Mouse (Mus musculus) hindbrain, embryonic 10.5 days (tissue): ENCODE measurements around the gene Ntng1. TPM values are rescaled to one million over a fixed set of nuclear protein-coding genes. Genes with fewer than 3 reads are reported as not detected.

Source experiments
- DNase-seq: peaks from one replicate; pipeline ENCODE4 v3.0.0-alpha.2; 2017; ENCODE audit warnings: low spot score
- H3K27ac ChIP-seq: fragments of 300-500 bp; sonication (generic); 2 replicates; pipeline ENCODE4 v1.5.1; 2016; ENCODE audit warnings: mild to moderate bottlenecking, moderate library complexity
- H3K27me3 ChIP-seq: fragments of 300-500 bp; sonication (generic); 2 replicates; pipeline ENCODE4 v1.6.1; 2016; ENCODE audit warnings: mild to moderate bottlenecking; ENCODE audit not compliant: poor library complexity, insufficient read depth, severe bottlenecking
- H3K36me3 ChIP-seq: fragments of 300-500 bp; sonication (generic); 2 replicates; pipeline ENCODE4 v1.6.1; 2016; ENCODE audit warnings: mild to moderate bottlenecking, moderate library complexity
- H3K4me1 ChIP-seq: fragments of 300-500 bp; sonication (generic); replicated peaks from 2 replicates; pipeline ENCODE4 v1.6.1; 2016; ENCODE audit warnings: mild to moderate bottlenecking
- H3K4me3 ChIP-seq: fragments of 300-500 bp; sonication (generic); 2 replicates; pipeline ENCODE4 v1.5.1; 2016; ENCODE audit warnings: mild to moderate bottlenecking, moderate library complexity
- H3K9me3 ChIP-seq: fragments of 300-500 bp; sonication (generic); 2 replicates; pipeline ENCODE4 v1.6.1; 2016; ENCODE audit warnings: mild to moderate bottlenecking, moderate library complexity
- WGBS: fragments of 180-500 bp; shearing (Covaris S2); methylation state at CpG from one replicate; pipeline ENCODE4 v1.1.7; 2016; 5-methylcytosine and 5-hydroxymethylcytosine counted together
- polyA plus RNA-seq: library from polyadenylated mRNA; unstranded; fragments of >200 nt; fragmentation: Nextera tagmentation; extraction: Ambion mirVana; gene quantifications from 2 replicates; pipeline ENCODE4 v1.2.1, GENCODE M21; 2016

Ntng1 gene
- polyA plus RNA-seq, 1 experiment from 2014 or later: 5.3 TPM

DNA sequence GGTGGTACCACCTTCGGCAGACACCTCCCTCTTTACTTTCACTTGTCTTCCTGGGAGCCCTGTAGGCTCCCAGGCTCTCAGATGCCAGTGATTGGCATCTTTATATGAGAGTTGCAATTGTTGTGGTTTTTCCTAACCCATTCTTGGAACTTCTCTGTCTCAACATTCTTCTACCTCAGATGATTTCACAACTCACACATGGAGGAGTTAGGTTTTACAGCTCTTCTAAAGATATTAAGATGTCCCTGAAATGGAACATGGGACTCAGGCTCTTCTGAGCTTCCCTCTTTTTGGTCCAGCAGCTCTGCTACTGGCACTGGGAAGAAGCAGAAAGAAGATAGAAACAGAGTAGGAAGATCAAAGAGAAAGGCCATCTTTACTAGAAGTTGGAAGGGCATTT lies 200.9 kb downstream of the Ntng1 start:
- Histone ChIP-seq H3K9me3 (no peaks in the 10 kb centered on the region), H3K27ac (no peak overlapping the region), H3K4me3 (no peak overlapping the region), H3K4me1 (no peaks in the 10 kb centered on the region), H3K27me3 (no peaks in the 10 kb centered on the region), H3K36me3 (no peaks in the 10 kb centered on the region)
- no peak for DNase-seq
- 89% methylated on average over 1 of the region's 1 CpGs for WGBS

DNA sequence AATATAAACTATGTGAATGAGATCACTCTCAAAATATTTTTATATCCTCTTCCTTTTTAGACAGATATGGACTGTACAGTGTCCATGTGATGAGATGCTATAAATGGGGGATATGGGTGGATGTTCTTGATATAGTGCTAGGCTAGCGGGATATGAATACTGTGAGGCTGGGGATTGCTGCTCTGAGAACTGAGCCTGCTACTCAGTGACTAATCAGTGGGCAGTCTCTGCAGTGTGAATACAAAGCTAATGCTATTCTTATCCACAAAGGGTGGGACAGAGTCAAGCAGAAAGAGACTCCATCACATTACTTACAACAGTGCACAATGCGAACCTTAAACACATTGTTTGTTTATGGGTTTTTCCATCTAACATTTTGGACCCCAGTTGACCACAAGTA lies 206.2 kb downstream of the Ntng1 start:
- no peaks in the 10 kb centered on the region for H3K27me3 ChIP-seq
- H3K4me3 ChIP-seq: no peak overlapping the region
- no peaks in the 10 kb centered on the region for H3K4me1 ChIP-seq
- no peak for DNase-seq
- H3K9me3 ChIP-seq: no peaks in the 10 kb centered on the region
- no peaks in the 10 kb centered on the region for H3K36me3 ChIP-seq
- 95% methylated on average over 2 of the region's 2 CpGs for WGBS
- H3K27ac ChIP-seq: no peak overlapping the region

DNA sequence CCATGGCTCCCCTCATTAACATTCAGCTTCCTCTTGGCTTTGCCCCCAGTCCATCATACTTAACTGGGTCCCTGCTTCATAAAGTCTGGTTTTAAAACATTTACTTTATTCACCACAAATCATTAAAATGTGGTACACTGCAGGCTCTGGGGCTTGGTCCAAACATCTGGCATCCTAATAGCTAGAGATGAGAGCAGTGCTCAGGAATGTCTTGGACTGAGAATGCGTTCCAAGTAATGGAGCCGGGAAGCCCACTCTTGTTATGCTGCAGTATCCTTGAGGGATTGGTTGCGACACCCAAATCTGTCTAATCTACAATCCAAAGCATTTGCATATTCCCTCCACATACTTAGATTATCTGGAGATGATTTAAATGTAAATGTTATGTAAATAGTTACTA lies 207.5 kb downstream of the Ntng1 start:
- WGBS: 93% methylated on average over 3 of the region's 3 CpGs
- H3K4me3 ChIP-seq: no peak overlapping the region
- H3K36me3 ChIP-seq: no peaks in the 10 kb centered on the region
- no peaks in the 10 kb centered on the region for H3K9me3 ChIP-seq
- H3K27me3 ChIP-seq: no peaks in the 10 kb centered on the region
- no peak overlapping the region for H3K27ac ChIP-seq
- no peaks in the 10 kb centered on the region for H3K4me1 ChIP-seq
- DNase-seq: no peak

DNA sequence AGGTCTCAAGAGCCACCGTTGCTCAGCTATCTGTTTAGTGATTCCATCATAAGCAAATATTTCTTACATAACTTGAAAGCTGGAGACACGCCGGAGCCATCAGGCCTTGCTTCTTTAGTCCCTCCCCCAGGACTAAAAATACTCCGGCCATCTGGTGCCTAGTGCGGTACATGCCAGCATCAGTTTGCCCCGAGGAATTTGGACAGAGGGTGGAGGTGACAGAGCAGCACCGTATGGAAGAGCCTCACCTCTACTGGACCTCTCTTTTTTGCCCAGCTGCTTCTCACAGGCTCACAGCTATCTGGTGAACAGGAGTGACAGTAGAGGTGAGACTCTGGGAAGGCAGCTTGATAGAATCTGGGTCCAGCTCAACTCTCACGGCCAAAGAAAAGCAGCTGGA lies 211.6 kb downstream of the Ntng1 start:
- no peak overlapping the region for H3K27ac ChIP-seq
- DNase-seq: no peak
- H3K4me3 ChIP-seq: no peak overlapping the region
- no peaks in the 10 kb centered on the region for H3K27me3 ChIP-seq
- H3K9me3 ChIP-seq: no peaks in the 10 kb centered on the region
- no peaks in the 10 kb centered on the region for H3K36me3 ChIP-seq
- H3K4me1 ChIP-seq: no peaks in the 10 kb centered on the region
- WGBS: 78% methylated on average over 8 of the region's 8 CpGs

DNA sequence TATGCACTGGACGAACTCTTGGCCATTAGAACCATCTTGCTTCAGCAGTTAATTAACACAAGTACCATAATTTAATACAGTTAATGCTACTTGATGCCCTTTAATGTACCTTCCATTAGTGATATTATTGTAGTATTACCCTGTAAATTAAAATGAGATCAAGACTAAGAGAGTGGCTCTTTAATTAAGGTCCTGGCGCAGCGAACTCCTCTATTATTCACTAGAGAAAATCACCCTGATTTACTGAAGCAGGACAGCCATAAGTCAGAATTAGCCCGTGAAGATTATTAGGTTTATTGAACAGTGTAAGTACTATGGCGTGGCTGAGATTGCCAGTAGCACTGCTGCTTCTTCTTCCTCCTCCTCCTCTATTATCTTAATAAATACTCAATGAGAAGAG lies 212.8 kb downstream of the Ntng1 start:
- H3K27ac ChIP-seq: no peak overlapping the region
- 88% methylated on average over 5 of the region's 5 CpGs for WGBS

DNA sequence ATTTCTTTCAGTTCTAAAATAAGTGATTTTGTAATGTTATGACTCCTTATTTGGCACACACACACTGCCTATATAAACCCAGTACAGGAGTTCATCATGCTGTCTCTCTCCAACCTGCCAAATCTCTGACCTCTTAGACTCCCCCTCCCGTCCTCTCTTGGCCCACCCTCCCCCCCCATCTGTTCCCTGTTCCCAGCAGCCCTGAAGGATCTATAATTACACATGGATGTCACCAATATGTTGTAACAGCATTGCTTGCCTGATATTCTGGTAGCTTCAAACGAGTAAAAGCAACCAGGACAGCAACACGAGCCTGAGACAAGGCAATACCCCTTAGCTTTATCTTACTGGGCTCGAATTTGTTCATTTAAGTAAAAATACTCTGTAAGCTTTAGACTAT lies 220.0 kb downstream of the Ntng1 start:
- Histone ChIP-seq H3K4me3 (no peak overlapping the region), H3K4me1 (peaks cover 2% of the 10 kb centered on the region), H3K36me3 (no peaks in the 10 kb centered on the region), H3K27me3 (no peaks in the 10 kb centered on the region), H3K27ac (no peak overlapping the region), H3K9me3 (no peaks in the 10 kb centered on the region)
- WGBS: 76% methylated on average over 4 of the region's 4 CpGs
- DNase-seq: no peak

More for the DNA sequence above, 212.8 kb downstream of the Ntng1 start:
- H3K4me1 ChIP-seq: no peaks in the 10 kb centered on the region
- no peak overlapping the region for H3K4me3 ChIP-seq
- H3K9me3 ChIP-seq: no peaks in the 10 kb centered on the region
- H3K27me3 ChIP-seq: no peaks in the 10 kb centered on the region
- no peaks in the 10 kb centered on the region for H3K36me3 ChIP-seq
- no peak for DNase-seq

DNA sequence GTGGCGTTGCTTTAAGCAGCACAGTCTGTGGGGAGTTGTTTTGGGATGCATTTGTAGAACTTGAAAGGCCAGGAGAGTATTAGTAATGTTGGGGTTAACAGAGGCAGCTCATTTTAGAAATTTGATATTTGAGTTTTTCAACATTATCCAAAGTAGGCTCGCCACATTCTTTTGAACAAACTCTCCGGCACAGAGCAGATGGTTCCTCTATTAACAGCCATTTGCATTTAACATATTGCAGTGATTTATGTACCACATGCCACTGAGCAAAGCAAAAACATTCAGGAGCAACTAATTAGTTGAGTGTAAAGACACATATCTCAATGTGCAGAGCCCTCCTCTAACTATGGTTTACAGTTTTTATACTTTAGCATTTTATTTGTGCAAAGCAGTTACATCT lies 224.8 kb downstream of the Ntng1 start:
- Histone ChIP-seq H3K36me3 (no peaks in the 10 kb centered on the region), H3K4me1 (peaks cover 18% of the 10 kb centered on the region), H3K4me3 (no peak overlapping the region), H3K27ac (no peak overlapping the region), H3K27me3 (no peaks in the 10 kb centered on the region), H3K9me3 (no peaks in the 10 kb centered on the region)
- WGBS: 65% methylated on average over 3 of the region's 3 CpGs
- no peak for DNase-seq

DNA sequence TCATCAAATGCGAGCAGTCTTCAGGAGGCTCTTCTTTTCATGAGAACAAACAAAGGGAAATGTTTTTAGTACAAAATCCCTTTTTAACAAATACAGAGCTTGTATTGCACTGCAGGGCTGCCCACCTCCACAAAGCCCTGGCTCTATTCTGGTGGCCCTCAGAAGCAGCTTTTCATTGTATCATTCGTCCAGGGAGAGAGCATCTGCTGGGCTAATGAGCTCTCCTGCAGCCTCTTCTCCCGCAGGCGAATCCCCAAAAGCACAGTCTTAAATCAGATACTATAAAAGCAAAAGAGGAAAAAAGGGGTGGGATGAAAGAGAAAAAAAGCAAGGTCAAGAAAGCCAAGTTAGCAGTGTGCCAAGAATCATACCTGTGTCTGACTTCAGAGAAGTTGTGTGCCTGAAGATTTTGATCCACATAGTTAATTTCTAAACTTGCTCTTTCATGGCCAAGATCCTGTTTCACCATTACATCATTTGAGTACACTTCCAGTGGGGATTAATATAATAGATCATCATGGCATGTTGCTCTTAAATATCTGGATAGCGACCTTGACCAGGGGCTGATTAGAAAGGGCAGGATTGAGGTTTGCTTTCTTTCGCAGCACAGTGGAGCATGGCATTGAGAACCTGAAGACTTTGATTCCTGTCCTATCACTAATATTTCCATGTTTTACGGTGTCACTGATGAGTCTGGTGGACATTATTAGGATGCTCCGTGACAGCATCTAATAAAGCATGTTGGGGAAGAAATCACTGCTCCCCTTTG lies 225.7 kb downstream of the Ntng1 start:
- no peak for DNase-seq
- WGBS: 49% methylated on average over 8 of the region's 8 CpGs

DNA sequence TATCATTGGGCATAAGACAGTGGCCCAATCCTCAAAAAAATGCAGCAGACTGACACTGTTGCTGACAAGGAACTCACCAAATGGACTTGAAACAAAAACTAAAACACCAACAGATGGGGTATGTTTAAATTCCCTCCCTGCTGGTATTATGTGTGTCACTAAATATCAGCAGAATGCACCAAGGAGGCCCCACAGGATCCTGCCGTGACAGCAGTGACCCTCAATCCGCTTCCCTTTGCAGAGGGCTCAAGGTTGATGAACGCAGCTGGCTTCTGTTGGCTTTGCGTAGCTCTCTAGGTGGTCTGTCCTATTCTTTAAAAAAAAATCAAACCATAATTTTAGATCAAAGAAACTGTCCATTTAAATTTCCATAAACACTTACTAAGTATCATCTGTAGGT lies 226.7 kb downstream of the Ntng1 start:
- DNase-seq: no peak
- Histone ChIP-seq H3K36me3 (no peaks in the 10 kb centered on the region), H3K4me1 (peaks cover 18% of the 10 kb centered on the region), H3K4me3 (no peak overlapping the region), H3K9me3 (no peaks in the 10 kb centered on the region), H3K27me3 (no peaks in the 10 kb centered on the region), H3K27ac (no peak overlapping the region)
- WGBS: 26% methylated on average over 4 of the region's 4 CpGs

More for the DNA sequence above, 225.7 kb downstream of the Ntng1 start:
- Histone ChIP-seq H3K27ac (no peak overlapping the region), H3K9me3 (no peaks in the 10 kb centered on the region), H3K36me3 (no peaks in the 10 kb centered on the region), H3K4me3 (no peak overlapping the region), H3K27me3 (no peaks in the 10 kb centered on the region), H3K4me1 (peaks cover 18% of the 10 kb centered on the region)

DNA sequence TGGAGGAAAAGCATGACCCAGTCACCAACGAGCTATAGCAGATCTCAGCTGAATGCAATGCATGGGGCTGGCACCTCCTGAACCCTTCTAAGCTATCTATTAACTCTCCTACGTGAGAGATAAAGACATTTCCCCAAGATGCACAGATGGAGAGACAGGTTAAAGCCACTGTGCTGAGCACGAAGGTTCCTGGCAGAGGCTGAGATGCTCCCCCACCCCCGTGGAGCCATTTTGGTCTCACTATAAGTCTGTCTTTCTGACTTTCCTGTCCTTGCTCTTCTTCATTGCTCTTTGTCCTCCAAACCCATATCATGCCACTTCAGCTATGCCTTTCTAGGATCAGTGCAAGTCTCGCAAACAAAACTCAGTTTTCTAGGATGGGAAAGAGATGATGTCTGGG lies 229.6 kb downstream of the Ntng1 start:
- peaks cover 18% of the 10 kb centered on the region for H3K4me1 ChIP-seq
- no peaks in the 10 kb centered on the region for H3K9me3 ChIP-seq
- no peak overlapping the region for H3K4me3 ChIP-seq
- no peak for DNase-seq
- H3K36me3 ChIP-seq: no peaks in the 10 kb centered on the region
- H3K27ac ChIP-seq: no peak overlapping the region
- H3K27me3 ChIP-seq: no peaks in the 10 kb centered on the region
- WGBS: 84% methylated on average over 5 of the region's 5 CpGs

DNA sequence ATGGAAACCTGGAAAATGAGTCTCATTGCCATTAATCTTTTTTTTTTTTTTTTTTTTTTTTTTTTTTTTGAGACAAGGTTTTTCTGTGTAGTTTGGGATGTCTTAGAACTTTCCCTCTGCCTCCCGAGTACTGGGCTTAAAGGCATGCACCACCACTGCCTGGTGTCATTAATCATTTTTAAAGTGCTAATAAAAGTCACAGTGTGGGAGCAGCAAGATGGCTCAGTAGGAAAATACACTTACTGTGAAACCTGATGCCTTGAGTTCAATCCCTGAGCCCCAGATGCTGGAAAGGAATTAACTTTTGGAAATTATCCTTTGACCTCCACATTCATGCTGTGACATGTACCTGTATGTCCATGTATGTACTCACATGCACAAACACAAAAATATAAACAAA lies 253.2 kb downstream of the Ntng1 start:
- H3K9me3 ChIP-seq: no peaks in the 10 kb centered on the region
- no peak for DNase-seq
- peaks cover 8% of the 10 kb centered on the region; the same call in 1 of the 2 replicates for H3K4me1 ChIP-seq
- WGBS: 44% methylated on average over 1 of the region's 1 CpGs
- H3K27ac ChIP-seq: no peak overlapping the region
- H3K4me3 ChIP-seq: no peak overlapping the region
- H3K27me3 ChIP-seq: no peaks in the 10 kb centered on the region
- H3K36me3 ChIP-seq: no peaks in the 10 kb centered on the region

DNA sequence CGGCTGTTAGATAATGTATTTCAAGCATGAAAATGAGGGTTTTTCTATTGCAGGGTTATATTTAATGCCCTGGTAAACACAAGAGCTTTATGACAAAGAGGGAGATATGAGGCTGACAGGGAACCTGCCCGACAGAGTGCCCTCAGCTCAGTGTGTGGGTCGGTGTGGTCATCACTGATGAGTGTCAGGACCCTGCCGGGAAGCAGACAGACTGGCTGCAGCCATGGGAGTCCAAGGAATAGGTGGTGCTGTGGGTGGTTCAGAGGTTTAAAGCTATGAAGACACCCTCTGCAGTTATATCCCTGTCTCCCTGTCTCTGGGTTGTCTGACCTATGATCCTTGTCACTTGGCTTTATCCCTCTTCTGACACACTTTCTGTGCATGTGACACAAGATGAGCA lies 258.1 kb downstream of the Ntng1 start:
- H3K9me3 ChIP-seq: no peaks in the 10 kb centered on the region
- H3K4me3 ChIP-seq: no peak overlapping the region
- no peak overlapping the region for H3K27ac ChIP-seq
- 58% methylated on average over 4 of the region's 4 CpGs for WGBS
- no peaks in the 10 kb centered on the region for H3K27me3 ChIP-seq
- no peak for DNase-seq
- no peaks in the 10 kb centered on the region for H3K36me3 ChIP-seq
- 0 out of 2 replicates have a peak, but pooled peaks cover 2% of the 10 kb centered on the region for H3K4me1 ChIP-seq

DNA sequence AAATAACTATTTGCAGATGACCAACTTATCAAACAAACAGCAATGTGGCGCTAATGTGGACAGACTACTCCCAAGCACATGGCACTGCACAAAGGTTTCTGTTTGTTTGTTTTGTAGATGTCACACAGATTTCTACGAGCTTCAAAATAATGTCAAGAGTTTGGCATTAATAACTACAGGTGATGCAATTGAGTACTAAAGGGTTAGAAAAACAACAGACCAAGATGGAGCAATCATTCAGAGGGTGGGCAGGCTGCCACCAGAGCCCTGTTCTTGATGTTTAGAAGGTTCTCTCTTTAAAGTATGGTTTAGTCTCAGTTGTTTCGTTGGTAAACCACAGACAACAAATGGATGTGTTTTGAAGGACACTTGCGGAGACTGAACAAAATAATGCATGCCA lies 264.8 kb downstream of the Ntng1 start:
- Histone ChIP-seq H3K36me3 (no peaks in the 10 kb centered on the region), H3K27me3 (no peaks in the 10 kb centered on the region), H3K9me3 (no peaks in the 10 kb centered on the region), H3K27ac (no peak overlapping the region), H3K4me3 (no peak overlapping the region), H3K4me1 (no peaks in the 10 kb centered on the region)
- 80% methylated on average over 4 of the region's 4 CpGs for WGBS
- no peak for DNase-seq

DNA sequence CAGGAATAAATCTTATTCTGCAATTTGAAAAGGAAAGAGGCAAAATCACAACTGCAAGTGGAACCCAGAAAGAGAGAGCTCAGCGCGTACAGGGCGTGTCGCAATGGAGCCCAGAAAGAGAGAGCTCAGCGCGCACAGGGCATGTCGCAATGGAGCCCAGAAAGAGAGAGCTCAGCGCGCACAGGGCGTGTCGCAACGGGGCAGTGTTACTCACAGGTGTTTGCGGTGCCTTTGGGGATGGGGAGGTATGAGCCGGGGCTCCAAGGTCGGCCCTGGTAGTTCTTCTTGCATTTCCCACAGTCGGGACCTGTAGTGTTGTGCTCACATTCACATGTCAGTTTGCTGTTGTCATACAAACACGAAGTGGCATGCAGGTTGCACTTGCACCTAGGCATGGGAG lies 271.8 kb downstream of the Ntng1 start:
- Histone ChIP-seq H3K27ac (no peak overlapping the region), H3K27me3 (no peaks in the 10 kb centered on the region), H3K4me1 (no peaks in the 10 kb centered on the region), H3K36me3 (no peaks in the 10 kb centered on the region), H3K4me3 (no peak overlapping the region), H3K9me3 (no peaks in the 10 kb centered on the region)
- no peak for DNase-seq
- WGBS: 93% methylated on average over 17 of the region's 17 CpGs
